In genomic region chr16:44141483-44141882, GRCm38 (mm10) we compare ENCODE assay signal across 8 mouse cellular contexts. TPM values are rescaled to one million over a fixed set of nuclear protein-coding genes. Genes with fewer than 3 reads are reported as not detected.
DNase-seq lines count a peak whose midpoint lies in the region; ATAC-seq and TF ChIP-seq lines count a peak whose summit lies in the region.

No protein-coding gene starts in this region.

- H3K9ac ChIP-seq in liver, embryonic 13.5 days, result peak overlapping the region; percentile 96

- WGBS in liver, embryonic 13.5 days (ENCODE audit: insufficient replicate concordance), result 39% methylated on average over 6 of the region's 6 CpGs

- intact Hi-C loops in heart, postnatal 10 days (cut with DNase I), result loop anchor here (5.0 kb wide), 1 partner anchor 79 kb away; the partner anchor contains the start of gene Gramd1c

- DNase-seq in layer of hippocampus, adult 9-11 months, result peak; percentile 17
- no peak for DNase-seq in layer of hippocampus, adult 8-10 months (ENCODE audit: low spot score in 2 of 2)
- peak; percentile 36 to 44 for DNase-seq in heart, postnatal 10 days
- no peak for DNase-seq in liver, embryonic 13.5 days
- DNase-seq in adrenal gland, postnatal 4 days (ENCODE audit: low spot score in 2 of 2), result no peak
- no peak for DNase-seq in thymus, postnatal 25 days
- no peak for DNase-seq in ovary, postnatal 36 days (ENCODE audit: low spot score)

- H3K36me3 ChIP-seq in liver, embryonic 13.5 days, result no peaks in the 10 kb centered on the region

- no peak for ATAC-seq in liver, embryonic 13.5 days (ENCODE audit: low read depth)

- no peak for TF ChIP-seq POLR2A in bone marrow macrophage, adult 2 months (IDR thresholded peaks at IDR 0.05; ENCODE audit: borderline replicate concordance, low read depth, low read length)

- H3K4me1 ChIP-seq in bone marrow macrophage, adult 2 months (ENCODE audit: control insufficient read depth, insufficient read depth, low read length), result no peaks in the 10 kb centered on the region
- peaks cover 42% of the 10 kb centered on the region for H3K4me1 ChIP-seq in liver, embryonic 13.5 days (replicated peaks)

- H3K27ac ChIP-seq in bone marrow macrophage, adult 2 months (ENCODE audit: insufficient read depth, low read depth, low read length), result peak overlapping the region; percentile 69
- peak overlapping the region; percentile 51 for H3K27ac ChIP-seq in liver, embryonic 13.5 days

- no peak for TF ChIP-seq CTCF in bone marrow macrophage, adult 2 months (IDR thresholded peaks at IDR 0.05; ENCODE audit: low read depth, low read length)

- H3K4me2 ChIP-seq in liver, embryonic 13.5 days, result peak overlapping the region; percentile 98

- peak overlapping the region; percentile 63 for H3K4me3 ChIP-seq in bone marrow macrophage, adult 2 months (ENCODE audit: insufficient read depth, low read length)
- H3K4me3 ChIP-seq in liver, embryonic 13.5 days (replicated peaks), result peak overlapping the region; percentile 97

- no peaks in the 10 kb centered on the region for H3K27me3 ChIP-seq in liver, embryonic 13.5 days

- no peaks in the 10 kb centered on the region for H3K9me3 ChIP-seq in liver, embryonic 13.5 days (replicated peaks)

RNA-seq across cellular contexts. Expression of gene Naa50, which starts 1.9 kb away (rescaled TPM):
- 10 to 100 TPM; 59.0 to 71.1 (median 64.7) TPM for total RNA-seq in layer of hippocampus, adult 8-10 months (2022)
- polyA plus RNA-seq in bone marrow macrophage, adult 2 months (2012; ENCODE audit: insufficient read depth, insufficient read length, missing spikeins), result 67.2 TPM in 2 replicates
- 10 to 100 TPM; 72.1 to 76.8 TPM for total RNA-seq in heart, postnatal 10 days (2021)
- 98.5 and 121 TPM in 2 replicates for polyA plus RNA-seq in liver, embryonic 13.5 days (2015; fragmentation: Nextera tagmentation; extraction: Ambion mirVana)
- 10 to 100 TPM; 90.3 to 93.8 TPM for total RNA-seq in adrenal gland, postnatal 4 days (2021)

RNA-seq across cellular contexts. Expression of gene Atp6v1a, which starts 2.0 kb away (rescaled TPM):
- total RNA-seq in layer of hippocampus, adult 8-10 months (2022), result 100 to 1,000 TPM; 529 to 603 (median 565) TPM
- 244 and 271 TPM in 2 replicates for polyA plus RNA-seq in bone marrow macrophage, adult 2 months (2012; ENCODE audit: insufficient read depth, insufficient read length, missing spikeins)
- 10 to 100 TPM; 45.2 to 50.3 TPM for total RNA-seq in heart, postnatal 10 days (2021)
- 24.1 and 30.0 TPM in 2 replicates for polyA plus RNA-seq in liver, embryonic 13.5 days (2015; fragmentation: Nextera tagmentation; extraction: Ambion mirVana)
- 100 to 1,000 TPM in 1 of 2 experiments, 10 to 100 TPM in 1; 91.2 to 121 TPM for total RNA-seq in adrenal gland, postnatal 4 days (2021)

RNA-seq across cellular contexts. Expression of gene Usf3, which starts 31.6 kb away (rescaled TPM):
- total RNA-seq in layer of hippocampus, adult 8-10 months (2022), result 10 to 100 TPM; 35.0 to 41.0 (median 37.8) TPM
- polyA plus RNA-seq in bone marrow macrophage, adult 2 months (2012; ENCODE audit: insufficient read depth, insufficient read length, missing spikeins), result 13.6 and 18.4 TPM in 2 replicates
- 10 to 100 TPM; 23.0 to 24.5 TPM for total RNA-seq in heart, postnatal 10 days (2021)
- polyA plus RNA-seq in liver, embryonic 13.5 days (2015; fragmentation: Nextera tagmentation; extraction: Ambion mirVana), result 1.7 and 1.9 TPM in 2 replicates
- total RNA-seq in adrenal gland, postnatal 4 days (2021), result 10 to 100 TPM; 26.8 to 28.7 TPM

Comparison
In these comparisons a context has a peak if more than half of its experiments do, and no peak if none do; other contexts are left out.
1. DNase-seq: peak in layer of hippocampus, adult 9-11 months (single experiment) and heart, postnatal 10 days (2 of 2); none in layer of hippocampus, adult 8-10 months (0 of 2), liver, embryonic 13.5 days (single experiment), adrenal gland, postnatal 4 days (0 of 2), thymus, postnatal 25 days (single experiment) and ovary, postnatal 36 days (single experiment).
2. RNA of gene Atp6v1a, which starts 2.0 kb away (total RNA-seq): 529 to 603 TPM in layer of hippocampus, adult 8-10 months; 91.2 to 121 TPM in adrenal gland, postnatal 4 days and 45.2 to 50.3 TPM in heart, postnatal 10 days; every median in the first group is over 4 times any median in the second.